Mouse (Mus musculus): ENCODE measurements around the gene Lsamp. TPM values are rescaled to one million over a fixed set of nuclear protein-coding genes. Genes with fewer than 3 reads are reported as not detected.

The Lsamp gene
- total and polyA plus RNA-seq, 2 experiments from 2014 or later: 116 to 210 TPM

- ATAC-seq (ENCODE audit: low FRiP score): no peak
- no peaks in the 10 kb centered on the region for H3K27me3 ChIP-seq (ENCODE audit: insufficient read depth, low read length)
- no peak overlapping the region for H3K4me2 ChIP-seq (ENCODE audit: low read depth, low read length, poor library complexity, severe bottlenecking)
- H3K4me1 ChIP-seq (ENCODE audit: insufficient read depth, low read length): no peaks in the 10 kb centered on the region
- no peak overlapping the region for H3K9ac ChIP-seq (replicated peaks; ENCODE audit: low read length, poor library complexity, severe bottlenecking)
- H3K4me3 ChIP-seq (ENCODE audit: low read depth, low read length): no peak overlapping the region
- DNase-seq (ENCODE audit: low spot score): no peak
- no peaks in the 10 kb centered on the region for H3K9me3 ChIP-seq (ENCODE audit: low read length)
- no peak overlapping the region for H3K27ac ChIP-seq (ENCODE audit: low read depth, low read length)
- TF ChIP-seq CTCF (IDR thresholded peaks at IDR 0.05): no peak
- WGBS: 69% methylated on average over 2 of the region's 2 CpGs
- no peaks in the 10 kb centered on the region for H3K36me3 ChIP-seq (ENCODE audit: insufficient read depth, low read length)
Measured at GRCm38 (mm10) chr16:41467391-41467790, 1483.2 kb downstream of the Lsamp start.

GRCm38 (mm10) chr16:41478694-41479093 is 1494.5 kb downstream of the Lsamp start:
- ATAC-seq (ENCODE audit: low FRiP score) (no peak), DNase-seq (ENCODE audit: low spot score) (peak; percentile 10)
- H3K9me3 ChIP-seq (ENCODE audit: low read length): no peaks in the 10 kb centered on the region
- H3K4me3 ChIP-seq (ENCODE audit: low read depth, low read length): no peak overlapping the region
- no peaks in the 10 kb centered on the region for H3K27me3 ChIP-seq (ENCODE audit: insufficient read depth, low read length)
- no peak overlapping the region for H3K4me2 ChIP-seq (ENCODE audit: low read depth, low read length, poor library complexity, severe bottlenecking)
- H3K36me3 ChIP-seq (ENCODE audit: insufficient read depth, low read length): no peaks in the 10 kb centered on the region
- WGBS: 79% methylated on average over 5 of the region's 5 CpGs
- TF ChIP-seq CTCF (IDR thresholded peaks at IDR 0.05): no peak
- H3K4me1 ChIP-seq (ENCODE audit: insufficient read depth, low read length): no peaks in the 10 kb centered on the region
- H3K27ac ChIP-seq (ENCODE audit: low read depth, low read length): no peak overlapping the region
- no peak overlapping the region for H3K9ac ChIP-seq (replicated peaks; ENCODE audit: low read length, poor library complexity, severe bottlenecking)

GRCm38 (mm10) chr16:41481832-41482231 is 1497.7 kb downstream of the Lsamp start:
- no peak overlapping the region for H3K27ac ChIP-seq (ENCODE audit: low read depth, low read length)
- no peak for ATAC-seq (ENCODE audit: low FRiP score)
- TF ChIP-seq CTCF (IDR thresholded peaks at IDR 0.05): no peak
- H3K4me3 ChIP-seq (ENCODE audit: low read depth, low read length): no peak overlapping the region
- no peaks in the 10 kb centered on the region for H3K9me3 ChIP-seq (ENCODE audit: low read length)
- H3K9ac ChIP-seq (replicated peaks; ENCODE audit: low read length, poor library complexity, severe bottlenecking): no peak overlapping the region
- DNase-seq (ENCODE audit: low spot score): no peak
- no peaks in the 10 kb centered on the region for H3K27me3 ChIP-seq (ENCODE audit: insufficient read depth, low read length)
- WGBS: 83% methylated on average over 1 of the region's 1 CpGs
- no peaks in the 10 kb centered on the region for H3K4me1 ChIP-seq (ENCODE audit: insufficient read depth, low read length)
- no peaks in the 10 kb centered on the region for H3K36me3 ChIP-seq (ENCODE audit: insufficient read depth, low read length)
- no peak overlapping the region for H3K4me2 ChIP-seq (ENCODE audit: low read depth, low read length, poor library complexity, severe bottlenecking)

GRCm38 (mm10) chr16:41510915-41511552 is 1526.9 kb downstream of the Lsamp start:
- Histone ChIP-seq H3K27ac (ENCODE audit: low read depth, low read length) (0 out of 2 replicates have a peak overlapping the region, but pooled peaks have one; percentile 20), H3K4me2 (ENCODE audit: low read depth, low read length, poor library complexity, severe bottlenecking) (no peak overlapping the region), H3K9ac (replicated peaks; ENCODE audit: low read length, poor library complexity, severe bottlenecking) (no peak overlapping the region), H3K4me1 (ENCODE audit: insufficient read depth, low read length) (0 out of 2 replicates have a peak, but pooled peaks cover 3% of the 10 kb centered on the region), H3K36me3 (ENCODE audit: insufficient read depth, low read length) (no peaks in the 10 kb centered on the region), H3K27me3 (ENCODE audit: insufficient read depth, low read length) (no peaks in the 10 kb centered on the region), H3K4me3 (ENCODE audit: low read depth, low read length) (no peak overlapping the region), H3K9me3 (ENCODE audit: low read length) (no peaks in the 10 kb centered on the region)
- DNase-seq (ENCODE audit: low spot score) (peak; percentile 35), ATAC-seq (ENCODE audit: low FRiP score) (no peak; the same call in 1 of the 2 replicates)
- 42% methylated on average over 6 of the region's 6 CpGs for WGBS
- TF ChIP-seq CTCF (IDR thresholded peaks at IDR 0.05): peak; percentile 25; the same call in 1 of the 2 replicates

- WGBS: 63% methylated on average over 4 of the region's 4 CpGs
- no peak for DNase-seq (ENCODE audit: low spot score)
- no peak overlapping the region for H3K9ac ChIP-seq (replicated peaks; ENCODE audit: low read length, poor library complexity, severe bottlenecking)
- no peaks in the 10 kb centered on the region for H3K9me3 ChIP-seq (ENCODE audit: low read length)
- no peak for ATAC-seq (ENCODE audit: low FRiP score)
- H3K27me3 ChIP-seq (ENCODE audit: insufficient read depth, low read length): no peaks in the 10 kb centered on the region
- no peak for TF ChIP-seq CTCF (IDR thresholded peaks at IDR 0.05)
- H3K4me2 ChIP-seq (ENCODE audit: low read depth, low read length, poor library complexity, severe bottlenecking): no peak overlapping the region
- no peaks in the 10 kb centered on the region for H3K36me3 ChIP-seq (ENCODE audit: insufficient read depth, low read length)
- no peak overlapping the region for H3K27ac ChIP-seq (ENCODE audit: low read depth, low read length)
- no peaks in the 10 kb centered on the region for H3K4me1 ChIP-seq (ENCODE audit: insufficient read depth, low read length)
- no peak overlapping the region for H3K4me3 ChIP-seq (ENCODE audit: low read depth, low read length)
Measured at GRCm38 (mm10) chr16:41521566-41521965, 1537.4 kb downstream of the Lsamp start.

- DNase-seq (ENCODE audit: low spot score) (peak; percentile 69), ATAC-seq (ENCODE audit: low FRiP score) (no peak)
- no peaks in the 10 kb centered on the region for H3K36me3 ChIP-seq (ENCODE audit: insufficient read depth, low read length)
- no peaks in the 10 kb centered on the region for H3K4me1 ChIP-seq (ENCODE audit: insufficient read depth, low read length)
- peak; percentile 77 for TF ChIP-seq CTCF (IDR thresholded peaks at IDR 0.05)
- H3K27ac ChIP-seq (ENCODE audit: low read depth, low read length): no peak overlapping the region
- H3K4me2 ChIP-seq (ENCODE audit: low read depth, low read length, poor library complexity, severe bottlenecking): no peak overlapping the region
- 53% methylated on average over 10 of the region's 10 CpGs for WGBS
- no peaks in the 10 kb centered on the region for H3K27me3 ChIP-seq (ENCODE audit: insufficient read depth, low read length)
- no peaks in the 10 kb centered on the region for H3K9me3 ChIP-seq (ENCODE audit: low read length)
- no peak overlapping the region for H3K4me3 ChIP-seq (ENCODE audit: low read depth, low read length)
- no peak overlapping the region for H3K9ac ChIP-seq (replicated peaks; ENCODE audit: low read length, poor library complexity, severe bottlenecking)
Measured at GRCm38 (mm10) chr16:41524266-41524665, 1540.1 kb downstream of the Lsamp start.

All from midbrain, postnatal 0 days (tissue).